Mouse (Mus musculus) liver, adult 2 months (tissue): ENCODE measurements around the gene Cct5.

Source experiments
- CTCF ChIP-seq: fragments of 200-500 bp; IDR thresholded peaks from 2 replicates; pipeline ENCODE4 v1.5.1; 2011; ENCODE audit warnings: low read depth, low read length, control low read depth
- POLR2A ChIP-seq: fragments of 200-500 bp; IDR thresholded peaks from 2 replicates; pipeline ENCODE4 v1.6.1; 2011; ENCODE audit warnings: low read length, control low read depth; ENCODE audit not compliant: insufficient read depth; ENCODE audit errors: extremely low read depth

DNA sequence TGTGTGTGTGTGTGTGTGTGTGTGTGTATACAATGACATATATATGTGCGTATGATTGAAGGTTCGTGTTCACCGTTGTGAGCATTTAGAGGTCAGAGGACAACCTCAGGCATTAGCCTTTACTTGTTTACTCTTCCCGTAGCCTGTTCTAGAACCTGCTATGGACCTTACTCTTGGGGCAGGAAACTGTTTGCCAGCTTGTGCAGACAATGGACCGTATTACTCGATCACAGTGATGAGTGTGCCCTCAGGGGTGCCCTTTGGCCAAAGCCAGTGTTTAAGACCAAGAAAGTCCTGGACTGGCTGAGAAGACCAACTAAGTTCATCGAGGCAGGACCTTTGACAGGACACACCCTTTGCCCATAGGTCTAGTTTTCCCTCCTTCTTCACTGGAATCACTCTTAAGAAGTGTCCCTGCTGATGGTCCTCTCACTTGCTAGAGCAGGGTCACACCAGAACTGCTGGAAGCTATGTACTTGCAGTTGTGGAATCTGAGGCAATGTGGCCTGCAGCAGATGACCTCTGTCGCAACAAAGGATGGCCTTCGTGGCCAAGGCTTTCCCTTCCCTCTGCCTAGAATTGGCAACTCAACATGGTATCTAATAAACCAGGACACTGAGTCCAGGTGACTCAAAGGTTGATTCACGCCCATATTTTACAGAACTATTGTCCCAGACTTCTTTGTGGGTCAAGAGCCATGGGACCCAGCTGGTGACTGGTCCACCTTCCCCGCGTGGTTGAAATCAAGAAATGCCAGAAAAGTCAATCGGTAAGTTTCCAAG is 18.1 kb downstream of the Cct5 start:
- TF ChIP-seq POLR2A (no peak), CTCF (no peak)
